Mouse (Mus musculus) embryonic facial prominence, embryonic 12.5 days (tissue): ENCODE data around the gene Syn1. TPM values are rescaled to one million over a fixed set of nuclear protein-coding genes. Genes with fewer than 3 reads are reported as not detected.

Experiments
- ATAC-seq: fragments of 200-750 bp; cut with Nextera tagmentation; 2 replicates; pipeline ENCODE4 v1.8.0; 2017; ENCODE audit not compliant: insufficient number of reproducible peaks, insufficient read depth, low FRiP score, low TSS enrichment
- H3K27ac ChIP-seq: fragments of 300-500 bp; sonication (generic); 2 replicates; pipeline ENCODE4 v1.5.1; 2016; ENCODE audit warnings: mild to moderate bottlenecking
- H3K27me3 ChIP-seq: fragments of 300-500 bp; sonication (generic); 2 replicates; pipeline ENCODE4 v1.6.1; 2016; ENCODE audit warnings: mild to moderate bottlenecking, moderate library complexity
- H3K36me3 ChIP-seq: fragments of 300-500 bp; sonication (generic); 2 replicates; pipeline ENCODE4 v1.6.1; 2016; ENCODE audit warnings: mild to moderate bottlenecking
- H3K4me1 ChIP-seq: fragments of 300-500 bp; sonication (generic); 2 replicates; pipeline ENCODE4 v1.6.1; 2016
- H3K4me2 ChIP-seq: fragments of 300-500 bp; sonication (generic); replicated peaks from 2 replicates; pipeline ENCODE4 v1.6.1; 2016; ENCODE audit warnings: mild to moderate bottlenecking, moderate library complexity
- H3K4me3 ChIP-seq: fragments of 300-500 bp; sonication (generic); 2 replicates; pipeline ENCODE4 v1.5.1; 2016; ENCODE audit warnings: mild to moderate bottlenecking
- H3K9ac ChIP-seq: fragments of 300-500 bp; sonication (generic); 2 replicates; pipeline ENCODE4 v1.6.1; 2016; ENCODE audit warnings: mild to moderate bottlenecking, moderate library complexity
- H3K9me3 ChIP-seq: fragments of 300-500 bp; sonication (generic); 2 replicates; pipeline ENCODE4 v1.6.1; 2016; ENCODE audit warnings: mild to moderate bottlenecking, moderate library complexity
- WGBS: fragments of 180-500 bp; shearing (Covaris S2); methylation state at CpG from one replicate; pipeline ENCODE4 v1.1.7; 2016; 5-methylcytosine and 5-hydroxymethylcytosine counted together
- microRNA-seq: library from miRNA; unstranded; fragments of <30 nt; microRNA quantifications from one replicate; pipeline ENCODE4, GENCODE M21; 2017
- polyA plus RNA-seq: library from polyadenylated mRNA; unstranded; fragments of >200 nt; fragmentation: Nextera tagmentation; extraction: Ambion mirVana; gene quantifications from 2 replicates; pipeline ENCODE4 v1.2.1, GENCODE M21; 2016

Gene Syn1
- polyA plus RNA-seq, 1 experiment from 2014 or later, result 2.3 TPM

DNA sequence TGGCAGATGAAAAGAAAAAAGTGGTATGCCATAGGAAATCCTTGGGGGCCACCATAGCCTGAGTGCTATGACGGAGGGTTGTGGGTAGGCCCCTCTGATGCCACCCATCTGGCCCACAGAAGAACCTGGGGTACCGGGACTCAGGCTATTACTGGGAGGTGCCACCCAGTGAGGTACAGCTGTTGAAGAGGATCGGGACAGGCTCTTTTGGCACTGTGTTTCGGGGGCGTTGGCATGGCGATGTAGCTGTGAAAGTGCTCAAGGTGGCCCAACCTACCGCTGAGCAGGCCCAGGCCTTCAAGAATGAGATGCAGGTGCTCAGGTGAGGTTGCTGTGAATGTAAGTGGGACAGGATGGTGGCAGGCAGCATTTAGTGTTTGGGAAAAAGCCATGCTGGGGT is 67.0 kb downstream of the Syn1 start:
- H3K9me3 ChIP-seq, result no peaks in the 10 kb centered on the region
- no peak overlapping the region for H3K4me2 ChIP-seq
- H3K27ac ChIP-seq, result no peak overlapping the region
- H3K36me3 ChIP-seq, result peaks cover 18% of the 10 kb centered on the region
- 92% methylated on average over 7 of the region's 7 CpGs for WGBS
- no peak for ATAC-seq
- H3K4me1 ChIP-seq, result no peaks in the 10 kb centered on the region
- H3K9ac ChIP-seq, result no peak overlapping the region
- no peaks in the 10 kb centered on the region for H3K27me3 ChIP-seq
- H3K4me3 ChIP-seq, result no peak overlapping the region

DNA sequence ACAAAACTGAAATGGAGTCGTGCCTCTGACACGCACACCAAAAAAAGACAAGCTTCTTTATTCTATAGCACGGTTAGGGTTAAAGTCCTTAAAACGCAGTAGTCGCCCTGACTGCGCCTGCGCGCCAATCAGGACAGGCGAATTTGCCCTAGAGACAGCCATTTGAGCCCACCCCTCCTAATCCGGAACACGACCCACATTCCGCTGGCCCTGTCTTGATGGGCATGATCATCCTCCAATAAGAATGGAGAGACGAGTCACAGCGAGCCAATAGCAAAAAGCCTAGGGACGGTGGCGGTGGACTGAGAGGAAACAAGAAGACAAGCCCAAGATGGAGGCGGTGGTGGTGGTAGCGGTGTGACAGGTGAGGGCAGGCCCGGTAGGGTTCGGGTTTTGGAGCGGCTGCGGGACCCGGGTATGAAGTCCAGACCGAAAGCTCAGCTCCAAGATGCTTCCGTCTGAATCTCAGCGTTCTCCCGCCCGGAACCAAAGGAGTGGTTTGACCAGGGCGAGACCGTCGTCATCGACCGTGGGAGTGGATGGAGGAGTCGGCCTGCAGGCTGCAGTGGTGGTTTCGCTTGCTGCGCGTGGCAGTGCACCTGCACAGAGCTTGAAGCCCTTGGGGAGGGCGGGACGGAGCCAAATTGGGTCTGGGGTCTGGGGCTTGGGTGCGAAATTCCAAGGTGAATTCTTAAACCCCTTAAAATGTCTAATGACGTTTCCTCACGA is 72.4 kb downstream of the Syn1 start:
- peak overlapping the region; percentile 60; the same call in 1 of the 2 replicates for H3K27ac ChIP-seq
- H3K27me3 ChIP-seq, result no peaks in the 10 kb centered on the region
- peak overlapping the region; percentile 59 for H3K4me3 ChIP-seq
- peak; percentile 98 for ATAC-seq
- H3K4me1 ChIP-seq, result no peaks in the 10 kb centered on the region
- H3K4me2 ChIP-seq, result peak overlapping the region; percentile 63
- H3K9me3 ChIP-seq, result no peaks in the 10 kb centered on the region
- peaks cover 10% of the 10 kb centered on the region for H3K36me3 ChIP-seq
- WGBS, result 18% methylated on average over 42 of the region's 42 CpGs
- peak overlapping the region; percentile 63 for H3K9ac ChIP-seq

DNA sequence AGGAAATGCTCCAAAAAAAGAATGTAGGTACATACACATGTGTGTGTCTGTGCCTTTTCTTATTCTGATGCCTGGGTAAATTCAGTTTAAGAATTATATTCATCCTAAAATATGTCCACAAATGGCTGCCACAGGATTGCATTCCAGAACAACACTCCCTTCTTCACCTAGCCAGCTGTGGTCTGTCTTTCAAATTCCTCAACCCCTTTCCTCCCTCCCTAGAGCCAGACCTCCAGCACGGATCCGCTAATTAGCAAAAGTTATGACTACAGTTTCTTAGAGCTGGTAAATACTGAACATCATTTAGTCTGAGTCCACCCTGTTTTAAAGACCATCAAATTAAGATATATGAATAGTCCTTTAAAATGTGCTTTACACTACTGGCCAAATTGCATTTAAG is 73.0 kb downstream of the Syn1 start:
- Histone ChIP-seq H3K9ac (no peak overlapping the region), H3K36me3 (peaks cover 7% of the 10 kb centered on the region; the same call in 1 of the 2 replicates), H3K9me3 (no peaks in the 10 kb centered on the region), H3K4me2 (peak overlapping the region; percentile 32), H3K4me3 (peak overlapping the region; percentile 59; the same call in 1 of the 2 replicates), H3K27me3 (no peaks in the 10 kb centered on the region), H3K27ac (peak overlapping the region; percentile 60; the same call in 1 of the 2 replicates), H3K4me1 (no peaks in the 10 kb centered on the region)
- WGBS, result 21% methylated on average over 2 of the region's 2 CpGs
- ATAC-seq, result 0 out of 2 replicates have a peak, but pooled peaks have one; percentile 5

DNA sequence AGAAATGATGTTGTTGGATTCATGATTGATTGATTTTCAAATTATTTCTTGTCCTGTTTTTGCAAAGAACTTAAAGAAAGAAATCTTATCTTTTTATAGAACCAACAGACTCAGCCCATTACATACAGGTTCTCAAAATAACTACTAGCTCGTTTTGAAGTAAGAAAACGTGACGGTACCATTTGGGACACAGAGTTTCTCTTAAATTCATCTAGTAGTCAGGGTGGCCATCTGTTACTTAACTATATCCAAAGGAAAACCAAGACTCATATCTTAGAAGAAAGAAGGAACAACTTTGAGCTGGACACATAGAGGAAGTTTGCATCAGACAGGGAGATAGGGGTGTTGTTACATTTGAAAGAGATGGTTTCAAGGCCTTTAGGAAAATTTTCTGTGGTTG is 73.6 kb downstream of the Syn1 start:
- H3K4me3 ChIP-seq, result no peak overlapping the region
- no peaks in the 10 kb centered on the region for H3K4me1 ChIP-seq
- H3K36me3 ChIP-seq, result peaks cover 7% of the 10 kb centered on the region; the same call in 1 of the 2 replicates
- H3K9ac ChIP-seq, result no peak overlapping the region
- H3K4me2 ChIP-seq, result no peak overlapping the region
- 90% methylated on average over 3 of the region's 3 CpGs for WGBS
- no peaks in the 10 kb centered on the region for H3K9me3 ChIP-seq
- no peaks in the 10 kb centered on the region for H3K27me3 ChIP-seq
- ATAC-seq, result no peak
- no peak overlapping the region for H3K27ac ChIP-seq

GRCm38 (mm10) chrX:20828934-20829333 is 91.9 kb downstream of the Syn1 start:
- H3K4me3 ChIP-seq, result no peak overlapping the region
- H3K4me1 ChIP-seq, result no peaks in the 10 kb centered on the region
- no peak overlapping the region for H3K4me2 ChIP-seq
- 0 out of 2 replicates have a peak, but pooled peaks have one; percentile 69 for ATAC-seq
- no peaks in the 10 kb centered on the region for H3K36me3 ChIP-seq
- no peaks in the 10 kb centered on the region for H3K27me3 ChIP-seq
- H3K9ac ChIP-seq, result no peak overlapping the region
- WGBS, result 22% methylated on average over 5 of the region's 5 CpGs
- no peaks in the 10 kb centered on the region for H3K9me3 ChIP-seq
- H3K27ac ChIP-seq, result no peak overlapping the region

GRCm38 (mm10) chrX:20819708-20820426 is 100.9 kb downstream of the Syn1 start:
- Histone ChIP-seq H3K36me3 (no peaks in the 10 kb centered on the region), H3K4me2 (peak overlapping the region; percentile 43), H3K27ac (0 out of 2 replicates have a peak overlapping the region, but pooled peaks have one; percentile 17), H3K9me3 (no peaks in the 10 kb centered on the region), H3K4me1 (no peaks in the 10 kb centered on the region), H3K9ac (no peak overlapping the region), H3K27me3 (no peaks in the 10 kb centered on the region), H3K4me3 (0 out of 2 replicates have a peak overlapping the region, but pooled peaks have one; percentile 17)
- ATAC-seq, result 0 out of 2 replicates have a peak, but pooled peaks have one; percentile 41
- WGBS, result 54% methylated on average over 8 of the region's 8 CpGs

GRCm38 (mm10) chrX:20819204-20819628 is 101.6 kb downstream of the Syn1 start:
- Histone ChIP-seq H3K9ac (no peak overlapping the region; the same call in 1 of the 2 replicates), H3K36me3 (no peaks in the 10 kb centered on the region), H3K4me2 (peak overlapping the region; percentile 43), H3K27me3 (no peaks in the 10 kb centered on the region), H3K4me1 (no peaks in the 10 kb centered on the region), H3K4me3 (peak overlapping the region; percentile 17; the same call in 1 of the 2 replicates), H3K9me3 (no peaks in the 10 kb centered on the region), H3K27ac (0 out of 2 replicates have a peak overlapping the region, but pooled peaks have one; percentile 17)
- peak; percentile 83 for ATAC-seq
- WGBS, result 26% methylated on average over 19 of the region's 19 CpGs

GRCm38 (mm10) chrX:20816974-20817373 is 103.8 kb downstream of the Syn1 start:
- Histone ChIP-seq H3K4me3 (no peak overlapping the region), H3K36me3 (no peaks in the 10 kb centered on the region), H3K27me3 (no peaks in the 10 kb centered on the region), H3K9ac (no peak overlapping the region), H3K9me3 (no peaks in the 10 kb centered on the region), H3K4me1 (no peaks in the 10 kb centered on the region), H3K27ac (no peak overlapping the region), H3K4me2 (no peak overlapping the region)
- WGBS, result 71% methylated on average over 6 of the region's 6 CpGs
- ATAC-seq, result no peak

Small RNA genes within 50 kb of the gene (microRNA-seq; reads per million reads assigned to microRNA genes)
- gene Gm24824 (not detected), gene Mir5617 (not detected)

Other genes with a start within 250 kb of the Syn1 start
- 139 and 145 TPM in 2 replicates for gene Cdk16, start 233.1 kb downstream of the Syn1 start, polyA plus RNA-seq
- gene Usp11, start 217.1 kb downstream of the Syn1 start, polyA plus RNA-seq, result 68.4 and 68.6 TPM in 2 replicates
- 107 and 113 TPM in 2 replicates for gene Araf, start 123.2 kb downstream of the Syn1 start, polyA plus RNA-seq
- 16.0 and 17.9 TPM in 2 replicates for gene Timp1, start 50.8 kb downstream of the Syn1 start, polyA plus RNA-seq
- 3.4 and 4.3 TPM in 2 replicates for gene Cfp, start 10.6 kb upstream of the Syn1 start, polyA plus RNA-seq
- gene Elk1, start 29.6 kb upstream of the Syn1 start, polyA plus RNA-seq, result 18.0 and 18.8 TPM in 2 replicates
- 51.2 and 52.1 TPM in 2 replicates for gene Uxt, start 41.0 kb upstream of the Syn1 start, polyA plus RNA-seq
- 6.7 and 7.1 TPM in 2 replicates for gene Zfp182, start 141.3 kb upstream of the Syn1 start, polyA plus RNA-seq
- not detected in 2 replicates for gene Spaca5, start 147.4 kb upstream of the Syn1 start, polyA plus RNA-seq
- gene Zfp300, start 168.5 kb upstream of the Syn1 start, polyA plus RNA-seq, result 2.2 and 2.9 TPM in 2 replicates
- gene Ssxa1, start 194.8 kb upstream of the Syn1 start, polyA plus RNA-seq, result not detected in 2 replicates